Mouse (Mus musculus): Measurements from ENCODE around the gene Ankfy1.
"Not testable (repeated sequence)": the region's sequence is repeated elsewhere in the genome, so short reads cannot be mapped to it uniquely, and the experiment has no call there.

The Ankfy1 gene

DNA sequence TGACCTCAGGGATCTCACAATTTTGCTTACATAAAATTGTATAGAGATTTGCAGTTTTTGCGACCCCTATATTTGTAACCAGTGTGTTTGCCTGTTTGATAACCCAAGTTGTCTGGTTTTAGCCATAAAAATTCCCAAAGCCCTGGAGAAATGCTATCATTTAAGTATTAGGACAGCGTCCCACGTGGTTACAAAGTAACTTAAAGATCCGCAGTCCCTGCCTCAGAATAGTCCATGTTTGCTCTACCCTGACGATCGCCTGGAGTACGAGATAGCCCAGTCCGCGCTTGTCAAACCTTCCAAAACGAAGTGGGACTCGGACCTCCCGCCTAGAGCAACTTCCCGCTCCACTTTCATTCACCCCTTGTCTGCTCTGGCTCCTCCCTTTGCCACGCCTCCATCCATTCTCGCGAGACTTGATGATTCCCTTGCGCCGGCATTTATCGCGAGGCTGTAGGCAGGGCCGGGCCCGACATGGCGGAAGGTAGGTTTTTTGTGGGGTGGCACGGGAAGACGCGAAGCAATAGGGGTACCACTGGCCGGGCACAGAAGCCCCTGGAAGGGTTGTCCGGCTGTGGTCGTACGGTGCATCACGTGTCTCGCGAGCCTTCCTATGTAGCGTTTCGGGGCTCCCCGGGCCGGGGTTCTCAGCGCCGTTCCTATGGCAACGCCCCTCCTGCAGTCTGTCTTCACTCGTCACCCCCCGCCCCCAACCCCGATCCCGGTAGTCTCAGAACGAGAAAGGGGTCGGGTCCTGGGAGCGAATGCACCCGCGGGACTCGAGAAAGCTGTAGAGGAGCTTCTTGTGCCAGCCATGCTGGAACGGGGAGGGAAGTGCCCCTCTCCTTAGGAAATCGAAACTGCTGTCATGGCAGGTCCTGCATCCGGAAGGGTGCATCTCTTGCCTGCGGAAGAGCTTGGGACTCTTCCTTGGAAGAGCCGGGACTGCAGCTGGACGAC is at the start of gene Ankfy1:
Gene Ankfy1 (plus strand): TSS at position 456 of the 960 bp plus-strand sequence.
- peak; percentile 92 to 96 for DNase-seq

DNA sequence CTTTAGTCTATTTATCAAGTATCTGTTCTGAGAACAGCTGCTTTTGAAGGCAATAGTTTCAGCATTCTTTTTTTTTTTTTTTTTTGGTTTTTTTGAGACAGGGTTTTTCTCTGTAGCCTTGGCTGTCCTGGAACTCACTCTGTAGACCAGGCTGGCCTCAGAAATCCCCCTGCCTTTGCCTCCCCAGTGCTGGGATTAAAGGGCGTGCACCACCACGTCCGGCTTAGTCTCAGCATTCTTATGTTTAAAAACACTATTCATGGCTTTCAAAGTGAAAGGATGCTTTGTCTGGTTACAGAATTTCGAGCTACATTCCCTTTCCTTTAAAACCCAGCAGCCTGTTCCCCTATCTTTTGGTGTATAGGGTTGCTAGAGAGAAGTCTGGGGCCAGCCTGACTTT is 47.1 kb upstream of the Ankfy1 start:
- no peak for DNase-seq

DNA sequence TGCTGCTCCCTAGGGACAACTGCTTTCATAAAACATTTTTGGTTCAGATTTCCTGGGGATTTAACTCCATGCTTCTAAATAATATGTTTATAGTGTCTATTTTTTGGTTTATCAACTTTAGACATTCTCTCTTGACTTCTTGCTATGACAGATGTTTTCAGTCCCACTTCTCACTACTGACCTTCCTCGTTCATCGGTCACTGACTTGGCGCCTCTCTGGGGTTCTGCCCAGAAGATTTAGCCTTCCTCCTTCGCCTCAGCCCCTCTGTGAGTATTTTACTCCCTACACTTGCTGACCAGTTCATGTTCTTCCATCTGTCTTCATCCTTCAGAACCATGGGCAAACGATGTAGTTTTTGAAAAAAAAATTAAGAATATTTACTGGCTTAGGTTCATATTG is 44.4 kb upstream of the Ankfy1 start:
- DNase-seq = no peak

DNA sequence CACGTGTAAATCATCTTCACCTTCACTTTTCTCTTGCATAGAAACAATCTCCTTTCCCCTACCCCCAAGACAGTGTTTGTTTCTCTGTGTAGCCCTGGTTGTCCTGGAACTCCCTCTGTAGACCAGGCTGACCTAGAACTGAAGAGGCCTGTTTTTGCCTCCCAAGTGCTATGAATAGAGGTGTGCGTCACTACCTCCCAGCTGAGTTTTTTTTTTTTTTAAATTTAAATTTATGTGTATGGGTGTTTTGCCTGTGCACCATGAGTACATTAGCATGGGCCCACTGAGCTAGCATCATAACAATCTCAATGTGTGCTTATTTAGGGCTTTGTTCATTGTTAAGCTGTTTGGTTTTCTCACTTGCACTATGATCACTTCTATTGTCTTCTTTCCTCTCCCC is 39.5 kb upstream of the Ankfy1 start:
- no peak for DNase-seq

DNA sequence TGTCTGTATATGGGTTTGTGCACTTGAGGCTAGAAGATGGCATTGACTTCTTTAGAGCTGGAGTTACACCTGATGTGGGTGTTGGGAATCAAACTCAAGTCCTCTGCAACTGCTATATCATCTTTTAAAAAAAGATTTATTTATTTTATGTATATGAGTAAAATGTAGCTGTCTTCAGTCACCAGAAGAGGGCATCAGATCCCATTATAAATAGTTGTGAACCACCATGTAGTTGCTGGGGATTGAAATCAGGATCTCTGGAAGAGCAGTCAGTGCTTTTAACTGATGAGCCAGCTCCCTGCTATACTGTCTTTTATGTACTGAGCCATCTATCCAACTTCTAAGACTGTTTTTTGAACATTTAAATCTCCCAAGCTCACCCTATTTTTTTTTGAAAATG is 29.9 kb upstream of the Ankfy1 start:
- DNase-seq = no peak

DNA sequence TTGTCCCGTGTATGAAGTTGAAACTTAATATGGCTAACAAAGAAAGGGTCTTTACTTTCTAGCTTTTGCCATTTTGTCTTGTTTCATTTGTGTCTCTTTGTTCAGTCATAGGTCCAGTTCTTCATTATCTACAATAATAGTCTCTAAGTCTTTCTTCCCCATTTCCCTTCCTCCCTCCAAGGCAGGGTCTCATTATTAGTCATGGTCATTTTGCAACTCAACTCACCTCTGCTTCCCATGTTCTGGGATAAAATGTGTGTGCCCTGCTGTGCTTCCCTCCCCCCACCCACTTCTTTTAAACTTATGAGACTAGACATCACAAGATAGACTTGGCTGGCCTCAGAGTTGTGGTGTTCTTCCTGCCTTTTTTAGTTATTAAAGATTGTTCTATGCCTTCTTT is 29.4 kb upstream of the Ankfy1 start:
- no peak for DNase-seq

DNA sequence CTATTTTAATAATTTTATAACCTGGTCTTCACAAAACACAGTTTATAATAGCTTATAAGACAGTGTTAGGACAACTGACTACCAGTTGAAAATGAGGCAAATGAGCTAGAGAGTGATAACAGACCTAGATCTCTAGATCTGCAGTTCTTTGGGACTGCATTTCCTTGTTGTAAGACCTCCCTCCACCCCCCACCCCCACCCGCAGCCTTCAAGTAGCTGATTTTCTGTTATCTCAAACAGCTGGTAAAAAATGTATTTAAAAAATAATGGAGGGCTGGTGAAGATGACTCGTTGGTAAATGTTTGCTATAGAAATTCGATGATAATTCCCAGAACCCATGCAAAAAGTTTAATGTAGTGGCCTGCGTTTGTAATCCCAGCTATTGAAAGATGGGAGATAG is 25.2 kb upstream of the Ankfy1 start:
- DNase-seq = no peak

DNA sequence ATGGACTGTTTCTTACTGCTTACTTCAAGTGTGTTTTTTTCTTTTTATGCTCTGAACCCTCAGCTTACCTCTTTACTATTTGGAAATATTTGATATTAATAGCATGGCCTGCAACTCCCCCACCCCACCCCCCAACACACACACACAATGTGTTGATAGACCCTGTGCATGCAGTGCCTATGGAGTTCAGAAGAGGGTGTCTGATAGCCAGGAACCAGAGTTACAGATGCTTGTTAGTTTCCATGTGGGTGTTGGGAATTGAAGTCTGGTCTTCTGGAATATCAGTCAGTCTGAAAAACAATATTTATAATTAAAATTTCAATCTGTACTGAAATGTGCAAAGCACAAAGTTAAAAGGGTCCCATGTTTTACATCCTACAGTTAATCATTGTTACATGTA is 19.2 kb upstream of the Ankfy1 start:
- DNase-seq = no peak

DNA sequence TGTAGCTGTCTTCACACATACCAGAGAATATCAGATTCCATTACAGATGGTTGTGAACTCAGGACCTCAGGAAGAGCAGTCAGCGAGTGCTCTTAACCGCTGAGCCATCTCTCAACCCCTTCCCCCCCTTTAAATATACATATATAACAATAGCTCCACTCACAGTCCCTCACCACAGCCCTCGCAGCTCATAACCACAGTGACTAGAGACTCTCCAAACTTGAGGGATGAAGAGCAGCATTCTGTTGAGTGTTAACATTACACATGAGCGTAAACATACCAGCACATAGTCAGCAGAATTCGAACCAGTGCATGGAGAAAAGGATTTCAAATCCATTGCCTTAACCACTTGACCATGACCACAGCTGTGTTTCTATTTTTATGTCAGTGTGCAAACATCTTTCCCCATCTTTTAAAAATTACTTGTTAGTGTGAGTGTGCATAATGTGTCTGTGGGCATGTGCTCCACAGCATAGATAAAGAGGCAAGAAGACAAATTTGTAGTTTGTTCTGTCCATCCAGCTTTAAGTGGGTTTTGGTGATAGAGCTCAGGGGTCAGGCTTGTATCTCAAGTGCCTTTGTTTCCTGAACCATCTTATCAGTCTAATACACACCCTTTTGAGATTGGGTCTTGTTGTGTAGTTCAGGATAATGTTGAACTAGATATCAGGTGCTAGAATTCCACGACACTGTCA is 18.4 kb upstream of the Ankfy1 start:
- no peak for DNase-seq

DNA sequence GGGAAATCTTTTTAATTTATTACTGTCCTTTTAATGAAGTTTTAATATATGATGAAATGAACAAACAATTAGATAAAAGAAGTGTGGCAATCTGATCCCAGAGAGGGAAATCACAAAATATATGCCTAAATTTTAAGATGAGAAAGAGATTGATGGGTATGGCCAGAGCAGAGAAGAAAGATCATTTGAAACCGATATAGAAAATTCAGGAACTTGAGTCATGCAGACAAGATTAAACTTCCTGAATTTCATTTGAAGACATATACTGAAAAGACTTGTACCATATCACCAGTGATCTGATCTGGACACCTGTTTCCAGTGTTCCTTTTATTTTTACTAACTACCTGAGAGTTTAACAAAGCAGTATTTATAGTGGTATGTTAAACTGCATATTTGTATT is 17.4 kb upstream of the Ankfy1 start:
- no peak for DNase-seq

DNA sequence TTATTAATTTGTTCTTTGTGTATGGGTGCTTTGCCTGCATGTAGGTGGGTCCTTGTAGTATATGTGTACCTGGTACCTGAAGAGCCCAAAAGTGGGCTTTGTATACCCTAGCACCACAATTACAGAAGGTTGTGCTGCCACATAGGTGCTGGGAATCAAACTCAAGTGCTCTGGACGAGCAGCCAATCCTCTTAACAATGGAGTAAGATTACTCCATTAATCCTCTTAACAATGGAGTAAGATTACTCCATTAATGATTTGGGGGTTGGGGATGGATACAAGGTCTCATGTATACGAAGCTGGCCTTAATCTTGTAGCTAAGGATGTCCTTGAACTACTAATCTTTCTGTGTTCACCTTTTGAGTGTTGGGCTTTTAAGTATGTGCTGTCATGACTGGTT is 14.5 kb upstream of the Ankfy1 start:
- DNase-seq = no peak

DNA sequence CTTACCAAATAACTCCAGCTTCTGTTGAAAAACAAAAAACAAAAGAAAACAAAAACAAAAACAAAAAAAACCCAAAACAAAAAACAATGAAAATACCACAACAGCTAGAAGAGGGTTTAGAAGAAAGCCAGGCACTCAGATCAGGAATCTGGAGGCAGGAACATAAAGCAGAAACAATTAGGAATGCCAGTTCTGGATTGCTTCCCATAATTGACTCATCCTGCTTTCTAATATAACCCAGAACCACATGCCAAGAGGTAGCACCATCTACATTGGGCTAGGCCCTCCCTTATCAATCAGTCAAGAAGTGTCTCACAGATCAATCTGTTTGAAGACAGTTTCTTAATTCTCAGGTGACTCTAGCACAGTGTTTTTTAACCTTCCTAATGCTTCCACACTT is 9.1 kb upstream of the Ankfy1 start:
- no peak for DNase-seq

DNA sequence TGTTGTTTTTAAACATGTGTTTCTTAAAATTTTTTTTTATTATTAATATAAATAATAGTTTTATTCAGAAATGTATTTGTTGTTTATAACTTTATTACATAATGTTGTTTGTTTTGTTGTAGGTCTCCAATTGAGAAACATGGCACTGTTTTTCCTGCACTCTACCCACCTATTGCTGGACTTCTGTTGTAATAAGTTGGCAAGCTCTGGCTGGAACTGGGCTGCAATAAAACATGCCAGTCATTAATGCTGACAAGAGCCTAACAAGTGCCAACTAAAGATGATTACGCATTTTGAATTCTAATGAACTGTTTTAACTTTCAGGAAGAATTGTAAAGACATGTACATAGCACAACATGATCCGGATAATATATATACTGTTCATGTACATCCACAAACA is 6.4 kb upstream of the Ankfy1 start:
- DNase-seq = no peak

DNA sequence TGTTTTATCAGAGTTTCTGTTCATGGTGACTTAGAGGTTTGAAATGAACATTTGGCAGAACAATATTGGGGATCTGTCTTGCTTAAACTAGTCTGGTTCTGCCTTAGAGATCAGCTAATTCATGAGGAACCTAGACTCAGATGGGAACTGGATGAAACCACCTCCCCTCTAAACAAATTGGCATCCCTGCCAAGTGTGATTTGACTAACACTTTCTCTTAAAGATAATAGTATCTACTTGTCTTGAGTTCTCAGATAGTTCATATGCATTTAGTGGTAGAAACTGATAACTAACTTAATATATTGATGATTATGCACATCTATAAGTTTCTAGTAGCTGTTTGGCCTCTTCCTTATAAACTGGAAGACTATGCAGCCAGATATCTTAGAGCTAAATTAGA is 3.1 kb upstream of the Ankfy1 start:
- no peak for DNase-seq

DNA sequence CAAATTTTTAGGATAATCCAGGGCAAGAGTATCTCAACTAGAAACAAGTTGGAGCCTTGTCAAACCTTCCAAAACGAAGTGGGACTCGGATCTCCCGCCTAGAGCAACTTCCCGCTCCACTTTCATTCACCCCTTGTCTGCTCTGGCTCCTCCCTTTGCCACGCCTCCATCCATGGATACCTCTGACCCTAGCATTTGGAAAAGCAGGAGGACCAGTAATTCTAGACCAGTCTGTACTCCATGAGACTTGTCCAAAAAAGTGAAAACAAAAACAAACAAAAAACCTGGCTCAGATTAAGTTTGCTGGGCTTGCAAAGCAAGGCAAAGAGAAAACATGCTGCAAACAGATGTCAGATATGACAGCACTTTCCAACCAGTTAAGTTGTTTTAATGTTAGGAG is 1.6 kb upstream of the Ankfy1 start:
- no peak for DNase-seq

DNA sequence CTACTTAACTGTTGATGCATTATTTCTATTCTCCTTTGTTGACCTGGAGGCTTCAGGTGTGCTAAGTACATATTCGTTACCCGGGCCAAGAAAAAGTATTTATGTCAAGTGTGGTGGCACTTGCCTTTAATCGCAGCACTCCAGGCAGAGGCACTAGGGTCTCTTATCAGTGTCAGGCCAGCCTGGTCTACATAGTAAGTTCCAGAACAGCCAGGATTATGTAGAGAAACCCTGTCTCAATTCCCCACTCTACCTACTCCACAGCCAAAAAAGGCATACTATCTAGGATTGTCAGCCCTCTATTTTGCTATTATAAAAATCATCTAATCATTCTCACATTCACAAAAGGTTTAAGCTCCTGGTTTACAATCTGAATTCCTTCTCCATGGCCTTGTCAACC is 691 bp upstream of the Ankfy1 start:
- no peak for DNase-seq

DNA sequence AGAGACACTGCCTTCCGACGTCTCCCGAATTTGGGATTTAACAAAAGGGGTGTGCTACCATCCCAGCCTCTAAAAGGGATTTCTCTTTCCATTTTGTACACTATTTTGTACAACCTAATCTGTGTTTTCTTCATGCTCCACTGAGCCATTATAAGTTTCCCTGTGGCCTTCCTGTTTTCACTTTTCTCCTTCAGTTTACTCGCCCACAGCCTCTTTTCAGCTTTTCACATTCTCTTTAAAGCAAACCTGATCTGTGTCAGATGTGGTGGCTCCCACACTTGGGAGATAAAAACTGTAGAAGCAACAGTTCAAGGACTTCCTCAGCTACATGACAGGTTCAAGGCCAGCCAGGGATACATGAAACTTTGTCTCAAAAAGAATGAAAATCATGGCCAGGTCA is 2.5 kb downstream of the Ankfy1 start:
- no peak for DNase-seq

DNA sequence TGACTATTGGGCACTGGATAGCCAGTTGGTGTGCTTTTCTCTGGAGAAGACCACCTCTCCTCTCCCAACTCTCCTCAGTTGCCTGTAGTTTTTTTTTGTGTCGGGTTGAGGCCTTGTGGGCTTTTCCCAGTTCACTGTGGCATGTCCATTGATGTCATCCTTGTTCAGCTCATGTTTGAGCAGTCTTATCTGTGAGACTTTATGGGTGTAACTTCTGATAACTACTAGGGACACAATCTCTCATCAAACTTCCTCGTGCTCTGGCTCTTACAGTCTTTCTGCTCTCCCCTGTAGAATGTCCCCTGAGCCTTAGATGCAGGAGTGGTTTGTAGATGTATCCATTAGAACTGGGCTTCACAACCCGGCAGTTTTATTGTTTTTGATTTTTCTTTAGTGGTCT is 5.2 kb downstream of the Ankfy1 start:
- no peak for DNase-seq

DNA sequence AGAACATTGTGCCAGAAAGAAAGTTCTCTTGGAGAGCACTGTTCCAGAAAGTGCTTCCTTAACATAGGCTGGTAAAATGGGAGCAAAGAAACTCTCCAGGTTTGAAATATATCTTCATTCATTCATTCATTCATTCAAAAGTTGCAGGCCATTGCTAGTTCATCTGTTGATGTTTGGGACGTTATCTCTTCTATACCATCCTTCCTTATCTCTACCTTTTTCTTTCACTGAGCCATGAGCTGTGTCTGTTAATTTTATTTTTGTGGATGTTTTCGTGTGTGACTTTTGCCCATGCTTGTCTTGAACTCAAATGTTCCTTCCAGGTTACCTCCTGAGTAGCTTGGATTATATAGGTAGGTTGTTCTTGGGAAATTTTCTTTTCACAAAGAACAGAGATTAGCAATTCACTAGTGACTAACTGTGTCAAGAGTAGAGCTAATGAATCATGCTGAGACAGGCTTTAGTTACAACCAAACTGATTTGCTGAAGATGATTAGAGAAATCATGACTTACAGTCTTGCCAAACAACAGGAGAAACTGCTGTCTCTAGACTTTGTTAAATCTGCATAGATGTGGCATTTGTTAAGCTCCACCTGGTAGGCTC is 6.7 kb downstream of the Ankfy1 start:
- DNase-seq = no peak

DNA sequence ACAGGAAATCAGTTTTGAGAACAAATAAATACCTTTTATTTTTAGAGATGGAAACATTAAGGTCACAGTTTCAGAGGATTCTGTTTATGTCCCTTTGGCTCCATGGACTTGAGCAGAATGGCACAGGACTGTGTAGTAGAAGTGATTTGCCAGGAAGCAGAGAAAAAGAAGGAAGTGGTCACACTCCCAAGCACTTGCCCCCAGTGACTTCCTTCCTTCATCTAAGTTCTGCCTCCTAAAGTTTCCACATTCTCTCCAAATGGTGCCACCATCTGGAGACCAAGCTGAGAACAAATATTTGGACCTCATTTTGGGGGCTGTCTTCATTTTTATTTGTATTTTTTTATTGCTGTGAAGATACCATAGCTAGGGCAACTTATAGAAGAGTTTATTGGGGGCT is 7.5 kb downstream of the Ankfy1 start:
- no peak for DNase-seq

DNA sequence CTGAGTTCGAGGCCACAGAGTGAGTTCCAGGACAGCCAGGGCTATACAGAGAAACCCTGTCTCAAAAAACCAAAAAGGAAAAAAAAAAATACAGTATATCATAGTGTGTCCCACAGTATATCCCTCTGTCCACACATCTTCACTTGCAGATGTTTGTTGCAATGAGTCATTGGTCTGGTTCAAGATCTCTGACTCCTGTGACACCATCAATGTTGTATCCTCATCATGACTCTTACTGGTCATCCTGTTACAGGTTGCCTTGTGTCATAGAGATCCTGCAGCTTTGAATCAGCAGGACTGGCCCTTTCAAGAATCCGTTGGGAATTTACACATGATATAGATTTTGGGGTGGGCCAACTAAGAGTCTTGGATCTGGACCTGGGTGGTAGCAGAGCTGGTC is 15.3 kb downstream of the Ankfy1 start:
- DNase-seq = not testable (repeated sequence)

DNA sequence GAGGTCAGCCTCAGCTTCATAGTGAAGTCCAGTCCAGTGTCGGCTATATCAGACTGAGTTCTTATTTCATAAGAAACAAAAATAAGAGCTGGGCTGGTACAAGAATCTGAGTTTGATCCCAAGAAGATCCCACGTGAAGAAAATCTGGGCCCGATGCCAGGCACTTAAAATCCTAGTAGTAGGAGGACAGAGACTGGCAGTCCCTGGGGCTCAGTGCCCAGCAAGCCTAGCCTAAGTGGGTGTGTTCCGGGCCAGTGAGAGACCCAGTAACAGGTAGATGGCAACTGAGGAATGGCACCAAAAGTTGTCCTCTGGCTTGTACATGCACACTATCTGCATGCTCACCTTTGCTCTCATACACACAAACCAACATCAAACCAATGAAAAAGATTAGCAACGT is 22.9 kb downstream of the Ankfy1 start:
- DNase-seq = no peak

DNA sequence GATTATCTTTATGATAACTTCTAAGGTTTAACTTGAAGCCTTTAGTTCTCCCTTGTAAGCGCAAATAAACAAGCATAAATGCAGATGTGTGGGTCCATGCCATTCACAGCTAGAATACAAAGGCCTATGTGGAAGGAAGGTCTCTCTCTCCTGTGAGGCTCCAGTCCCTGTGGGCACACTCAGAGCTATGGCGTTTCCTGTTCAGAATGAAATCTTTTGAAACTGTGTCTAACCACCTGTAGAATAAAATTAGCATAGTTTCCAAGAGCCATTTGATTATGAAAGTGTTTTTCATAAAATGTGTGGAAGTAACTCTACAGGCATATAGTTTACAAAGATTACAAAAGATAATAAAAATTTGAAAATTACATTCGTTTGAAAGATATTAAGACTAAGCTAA is 28.4 kb downstream of the Ankfy1 start:
- DNase-seq = no peak

DNA sequence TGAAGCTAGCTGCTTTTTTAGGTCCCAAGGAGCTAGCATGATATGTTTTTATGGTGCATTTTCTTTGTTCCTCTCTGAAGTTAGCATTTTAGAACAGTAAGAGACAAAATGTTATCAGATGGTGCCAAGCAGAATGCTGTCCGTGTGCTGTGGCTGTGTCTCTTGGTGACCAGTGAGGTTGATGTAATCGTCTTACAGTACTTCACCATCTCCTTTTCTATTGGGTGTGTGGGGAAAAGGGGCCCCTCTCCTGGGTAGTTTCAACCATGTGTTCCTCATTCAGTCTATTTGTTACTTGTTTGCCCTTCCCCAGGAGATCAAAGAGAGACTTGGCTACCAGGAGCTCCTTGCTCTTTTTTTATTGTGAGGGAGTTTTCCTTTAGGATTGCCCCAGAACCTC is 33.4 kb downstream of the Ankfy1 start:
- no peak for DNase-seq

All from thymus, adult 18-20 months (tissue).